Mouse (Mus musculus) splenic B cell, adult 2 months (primary cell): ENCODE data around the gene Alg12.
"Not testable (repeated sequence)": the region's sequence is repeated elsewhere in the genome, so short reads cannot be mapped to it uniquely, and the experiment has no call there.

ENCODE experiments used
- DNase-seq: peaks from one replicate; pipeline ENCODE4 v3.0.0-alpha.2; 2011; ENCODE audit warnings: low read depth, low spot score
- H3K27me3 ChIP-seq: 2 replicates; pipeline ENCODE4 v1.6.1; 2012; ENCODE audit warnings: mild to moderate bottlenecking, low read length, moderate library complexity, mixed read lengths; ENCODE audit not compliant: control insufficient read depth, poor library complexity, insufficient read depth, severe bottlenecking
- H3K36me3 ChIP-seq: 2 replicates; pipeline ENCODE4 v1.6.1; 2012; ENCODE audit warnings: mild to moderate bottlenecking, low read length, moderate library complexity, mixed read lengths; ENCODE audit not compliant: control insufficient read depth, poor library complexity, insufficient read depth, severe bottlenecking

Gene Alg12

DNA sequence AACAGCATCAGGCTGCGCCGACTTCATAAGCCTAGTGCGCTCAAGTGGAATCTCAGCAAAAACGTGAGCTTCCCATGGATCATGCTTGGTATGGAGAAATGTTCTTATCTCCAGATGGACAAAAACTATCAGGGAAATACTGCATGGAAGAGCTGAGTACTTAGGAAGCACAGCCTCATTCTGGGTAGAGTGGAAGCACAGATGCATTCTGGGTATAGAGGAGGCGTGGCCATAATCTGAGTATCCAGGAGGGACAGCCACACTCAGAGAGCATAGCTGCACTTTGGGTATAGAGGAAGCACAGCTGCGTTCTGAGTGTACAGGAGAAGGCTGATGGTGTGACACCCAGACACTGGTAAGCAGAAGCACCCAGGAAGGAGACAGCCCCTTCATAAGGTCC, 16.8 kb downstream of the Alg12 start:
- Histone ChIP-seq H3K27me3 (no peaks in the 10 kb centered on the region), H3K36me3 (no peaks in the 10 kb centered on the region)
- no peak for DNase-seq

DNA sequence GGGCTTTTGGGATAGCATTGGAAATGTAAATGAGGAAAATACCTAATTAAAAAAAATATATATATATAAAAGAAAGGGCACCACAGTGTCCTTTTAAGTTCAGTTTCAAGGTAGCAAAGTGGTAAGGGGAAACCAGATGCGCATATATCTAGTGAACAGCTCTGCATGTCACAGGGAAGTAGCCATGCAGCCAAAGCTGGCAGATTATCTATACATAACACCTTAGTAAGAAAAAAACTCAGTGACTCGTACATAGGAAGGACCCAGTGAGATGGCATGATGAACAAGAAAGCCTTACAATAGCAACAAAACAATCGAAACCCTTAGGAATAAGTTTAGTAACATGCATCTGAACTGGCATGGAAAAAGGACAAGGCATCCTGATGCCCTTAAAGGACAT, 17.2 kb downstream of the Alg12 start:
- DNase-seq, result no peak
- H3K36me3 ChIP-seq, result no peaks in the 10 kb centered on the region
- H3K27me3 ChIP-seq, result no peaks in the 10 kb centered on the region

DNA sequence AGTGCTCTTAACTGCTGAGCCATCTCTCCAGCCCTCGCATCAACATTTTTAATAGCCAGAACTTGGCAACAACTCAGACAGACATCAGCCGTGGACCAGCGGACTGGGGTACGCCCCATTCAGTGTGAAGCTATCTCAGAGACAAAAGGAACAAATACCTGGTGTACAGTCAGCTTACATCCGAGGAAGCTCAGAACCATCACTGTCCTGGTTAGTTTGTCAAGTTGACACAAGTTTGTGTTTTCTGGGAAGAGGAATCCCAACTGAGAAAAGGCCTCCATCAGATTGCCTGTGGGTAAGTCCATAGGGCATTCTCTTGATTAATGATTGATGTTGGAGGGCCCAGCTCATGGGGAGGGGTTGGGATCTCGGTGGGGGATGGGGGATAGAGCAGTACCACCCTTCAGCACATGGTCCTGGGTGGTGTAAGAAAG, 18.2 kb downstream of the Alg12 start:
- no peaks in the 10 kb centered on the region for H3K36me3 ChIP-seq
- no peak for DNase-seq
- H3K27me3 ChIP-seq, result no peaks in the 10 kb centered on the region

- no peak for DNase-seq
- Histone ChIP-seq H3K36me3 (no peaks in the 10 kb centered on the region), H3K27me3 (no peaks in the 10 kb centered on the region)
Observed at GRCm38 (mm10) chr15:88799950-88800371, 19.2 kb downstream of the Alg12 start.

DNA sequence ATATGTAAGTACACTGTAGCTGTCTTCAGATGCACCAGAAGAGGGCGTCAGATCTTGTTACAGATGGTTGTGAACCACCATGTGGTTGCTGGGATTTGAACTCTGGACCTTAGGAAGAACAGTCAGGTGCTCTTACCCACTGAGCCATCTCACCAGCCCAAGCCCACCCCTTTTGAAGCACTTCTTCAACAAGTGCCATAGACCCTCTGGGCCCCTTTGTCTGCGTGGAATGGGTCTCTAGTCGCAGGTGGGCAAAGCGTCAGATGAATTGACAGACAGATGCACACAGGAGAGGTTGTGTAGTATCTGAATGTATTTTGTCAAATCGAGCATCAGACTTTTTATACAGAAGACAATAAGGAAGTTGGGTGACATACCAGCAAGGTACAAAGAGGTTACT, 24.4 kb downstream of the Alg12 start:
- H3K36me3 ChIP-seq, DNase-seq, H3K27me3 ChIP-seq: not testable (repeated sequence)

GRCm38 (mm10) chr15:88792140-88792850, 26.8 kb downstream of the Alg12 start:
- no peak for DNase-seq
- no peaks in the 10 kb centered on the region for H3K36me3 ChIP-seq
- H3K27me3 ChIP-seq, result no peaks in the 10 kb centered on the region

GRCm38 (mm10) chr15:88774630-88775029, 44.5 kb downstream of the Alg12 start:
- not testable (repeated sequence) for H3K27me3 ChIP-seq, DNase-seq, H3K36me3 ChIP-seq

DNA sequence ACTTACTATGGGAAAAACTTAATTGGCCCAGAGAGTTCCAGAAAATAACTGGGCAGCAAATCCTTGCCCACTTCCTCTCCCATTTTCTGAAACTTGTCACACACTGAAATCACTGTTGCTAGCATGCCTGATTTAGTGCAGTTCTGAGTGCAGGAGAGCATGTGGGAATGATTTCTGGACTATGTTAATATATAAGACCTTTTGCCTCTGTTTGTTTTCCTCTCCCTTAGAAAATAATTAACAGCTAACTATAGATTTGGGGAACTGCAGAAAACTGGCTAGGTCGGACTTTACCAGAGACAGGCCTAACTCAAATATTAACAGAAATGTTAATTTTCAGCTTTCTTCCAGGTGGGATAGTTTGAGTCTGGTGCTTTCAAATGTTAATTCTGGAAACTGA, 50.6 kb downstream of the Alg12 start:
- 0 out of 2 replicates have a peak, but pooled peaks cover 4% of the 10 kb centered on the region for H3K36me3 ChIP-seq
- DNase-seq, result no peak
- H3K27me3 ChIP-seq, result no peaks in the 10 kb centered on the region

DNA sequence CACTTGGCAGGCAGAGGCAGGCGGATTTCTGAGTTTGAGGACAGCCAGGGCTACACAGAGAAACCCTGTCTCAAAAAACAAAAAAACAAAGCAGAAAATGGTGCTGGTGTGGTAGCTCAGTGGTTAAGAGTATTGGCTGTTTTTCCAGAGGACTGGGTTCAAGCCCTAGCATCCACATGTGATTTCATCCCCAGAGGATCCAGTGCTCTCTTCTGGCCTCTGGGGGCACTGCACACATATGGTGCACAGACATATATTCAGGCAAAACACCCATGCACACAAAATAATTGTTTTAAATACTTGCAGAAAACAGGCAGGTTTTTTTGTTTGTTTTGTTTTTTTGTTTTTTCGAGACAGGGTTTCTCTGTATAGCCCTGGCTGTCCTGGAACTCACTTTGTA, 53.0 kb downstream of the Alg12 start:
- not testable (repeated sequence) for H3K27me3 ChIP-seq, H3K36me3 ChIP-seq
- DNase-seq, result peak; percentile 23

- Histone ChIP-seq H3K36me3 (peaks cover 3% of the 10 kb centered on the region; the same call in 1 of the 2 replicates), H3K27me3 (no peaks in the 10 kb centered on the region)
- no peak for DNase-seq
Observed at GRCm38 (mm10) chr15:88761551-88761950, 57.6 kb downstream of the Alg12 start.

- Histone ChIP-seq H3K27me3 (no peaks in the 10 kb centered on the region), H3K36me3 (peaks cover 3% of the 10 kb centered on the region; the same call in 1 of the 2 replicates)
- DNase-seq, result no peak
Observed at GRCm38 (mm10) chr15:88758061-88758460, 61.1 kb downstream of the Alg12 start.

DNA sequence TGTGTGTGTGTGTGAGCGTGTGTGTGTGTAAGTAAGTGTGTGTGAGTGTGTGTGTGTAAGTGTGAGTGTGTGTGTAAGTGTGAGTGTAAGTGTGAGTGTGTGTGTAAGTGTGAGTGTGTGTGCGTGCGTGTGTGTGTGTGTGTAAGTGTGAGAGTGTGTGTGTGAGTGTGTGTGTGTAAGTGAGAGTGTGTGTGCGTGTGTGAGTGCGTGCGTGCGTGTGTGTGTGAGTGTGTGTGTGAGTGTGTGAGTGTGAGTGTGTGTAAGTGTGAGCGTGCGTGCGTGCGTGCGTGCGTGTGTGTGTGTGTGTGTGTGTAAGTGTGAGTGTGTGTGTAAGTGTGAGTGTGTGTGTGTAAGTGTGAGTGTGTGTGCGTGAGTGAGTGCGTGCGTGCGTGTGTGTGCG, 63.4 kb downstream of the Alg12 start:
- no peaks in the 10 kb centered on the region for H3K27me3 ChIP-seq
- peaks cover 3% of the 10 kb centered on the region; the same call in 1 of the 2 replicates for H3K36me3 ChIP-seq
- no peak for DNase-seq
